Mouse (Mus musculus) CH12.LX (cell line): ENCODE data around the gene Olfr1231. TPM values are rescaled to one million over a fixed set of nuclear protein-coding genes. Genes with fewer than 3 reads are reported as not detected.

ENCODE experiments used
- DNase-seq: peaks from one replicate; pipeline ENCODE4 v3.0.0-alpha.2; 2013; ENCODE audit errors: extremely low read depth
- H3K27ac ChIP-seq: 2 replicates; pipeline ENCODE4 v1.5.1; 2012; ENCODE audit warnings: low read depth, mild to moderate bottlenecking, control low read depth, moderate library complexity; ENCODE audit not compliant: insufficient read depth
- H3K27me3 ChIP-seq: replicated peaks from 2 replicates; pipeline ENCODE3; 2012; ENCODE audit warnings: inconsistent platforms
- H3K36me3 ChIP-seq, 2 experiments: replicated peaks in 1 of 2; 2 replicates each; pipeline versions ENCODE3 to v1.6.1; 2012; ENCODE audit warnings: inconsistent platforms in 1 of 2, low read length in 1 of 2, mild to moderate bottlenecking in 1 of 2, mixed read lengths in 1 of 2, moderate library complexity in 1 of 2; ENCODE audit not compliant: control insufficient read depth in 1 of 2, insufficient read depth in 1 of 2
- H3K4me1 ChIP-seq, 2 experiments: 2 replicates each; pipeline ENCODE4 v1.6.1; 2012; ENCODE audit warnings: inconsistent platforms in 1 of 2, moderate library complexity in 1 of 2; ENCODE audit not compliant: insufficient read depth in 2 of 2, control insufficient read depth in 1 of 2
- H3K4me2 ChIP-seq: 2 replicates; pipeline ENCODE4 v1.6.1; 2012; ENCODE audit warnings: low read depth, mild to moderate bottlenecking, control low read depth; ENCODE audit not compliant: poor library complexity, insufficient read depth, severe bottlenecking
- H3K4me3 ChIP-seq, 3 experiments: fragments of 150-350 bp in 1 of 3; sonication (generic) in 1 of 3; replicated peaks in 1 of 3; 2 replicates each; pipeline versions ENCODE3 to v1.5.1; 2011 to 2012; ENCODE audit warnings: low read depth in 2 of 3, low read length in 2 of 3, mild to moderate bottlenecking in 2 of 3, moderate library complexity in 2 of 3, control low read depth in 1 of 3, improper control_type of control experiment in 1 of 3, inconsistent platforms in 1 of 3, mixed read lengths in 1 of 3; ENCODE audit not compliant: poor library complexity in 1 of 3
- H3K79me2 ChIP-seq: replicated peaks from 2 replicates; pipeline ENCODE4 v1.6.1; 2012; ENCODE audit warnings: mild to moderate bottlenecking, moderate library complexity; ENCODE audit not compliant: control insufficient read depth, poor library complexity, insufficient read depth, severe bottlenecking; ENCODE audit errors: extremely low read depth
- H3K9ac ChIP-seq: 2 replicates; pipeline ENCODE4 v1.6.1; 2012; ENCODE audit warnings: low read depth, mild to moderate bottlenecking, control low read depth, moderate library complexity; ENCODE audit not compliant: insufficient read depth
- H3K9me3 ChIP-seq: replicated peaks from 2 replicates; pipeline ENCODE3; 2012; ENCODE audit warnings: low read length, inconsistent platforms, mixed read lengths
- EP300 ChIP-seq: IDR thresholded peaks from 2 replicates; pipeline ENCODE4 v1.6.1; 2011; ENCODE audit warnings: low read length, improper control_type of control experiment
- GABPA ChIP-seq: IDR thresholded peaks from 2 replicates; pipeline ENCODE4 v1.6.1; 2012; ENCODE audit warnings: low read depth, low read length, improper control_type of control experiment, inconsistent platforms; ENCODE audit not compliant: insufficient replicate concordance
- MAX ChIP-seq: IDR thresholded peaks from 2 replicates; pipeline ENCODE4 v1.6.1; 2011; ENCODE audit warnings: low read length, improper control_type of control experiment
- MAZ ChIP-seq: IDR thresholded peaks from 2 replicates; pipeline ENCODE4 v1.6.1; 2012; ENCODE audit warnings: low read depth, mild to moderate bottlenecking, inconsistent platforms, low read length, improper control_type of control experiment, moderate library complexity
- MYC ChIP-seq: IDR thresholded peaks from 2 replicates; pipeline ENCODE4 v1.6.1; 2011; ENCODE audit warnings: low read depth, mild to moderate bottlenecking, improper control_type of control experiment, low read length
- PAX5 ChIP-seq: IDR thresholded peaks from 2 replicates; pipeline ENCODE4 v1.6.1; 2012; ENCODE audit warnings: low read length, inconsistent platforms, mixed read lengths
- POLR2A ChIP-seq: IDR thresholded peaks from 2 replicates; pipeline ENCODE4 v1.6.1; 2011; ENCODE audit warnings: low read depth, mild to moderate bottlenecking, improper control_type of control experiment, low read length
- RAD21 ChIP-seq: IDR thresholded peaks from 2 replicates; pipeline ENCODE4 v1.6.1; 2011; ENCODE audit warnings: low read depth, mild to moderate bottlenecking, low read length, improper control_type of control experiment, moderate library complexity
- TCF12 ChIP-seq: IDR thresholded peaks from 2 replicates; pipeline ENCODE4 v1.6.1; 2014; ENCODE audit warnings: low read depth, mild to moderate bottlenecking, inconsistent platforms, low read length, improper control_type of control experiment
- USF2 ChIP-seq: conservative IDR thresholded peaks from 2 replicates; pipeline ENCODE4 v1.6.1; 2011; ENCODE audit warnings: low read depth, low read length, improper control_type of control experiment
- ZMIZ1 ChIP-seq: IDR thresholded peaks from 2 replicates; pipeline ENCODE4 v1.6.1; 2012; ENCODE audit warnings: low read depth, mild to moderate bottlenecking, inconsistent platforms, low read length, improper control_type of control experiment
- ZNF384 ChIP-seq: IDR thresholded peaks from 2 replicates; pipeline ENCODE4 v1.6.1; 2012; ENCODE audit warnings: low read depth, low read length, improper control_type of control experiment, inconsistent platforms
- dilution Hi-C: fragments of 300-500 bp; cut with MboI; formaldehyde crosslinking; loops from 2 replicates; pipeline ENCODE4 v1.14.3; 2020; ENCODE audit warnings: low sequenced_read_pairs; ENCODE audit not compliant: extremely low pct_unique_long_range_greater_than_20kb, extremely low pct_ligation_motif_present
- in situ Hi-C: fragments of 300-500 bp; cut with MboI; formaldehyde crosslinking; loops from 3 replicates; pipeline ENCODE4 v1.14.3; 2019; ENCODE audit warnings: low sequenced_read_pairs, low pct_ligation_motif_present, low pct_unique_long_range_greater_than_20kb, mixed read lengths
- polyA plus RNA-seq: library from polyadenylated mRNA; unstranded; fragments of >175 nt; gene quantifications from 2 replicates; pipeline ENCODE4 v1.2.1, GENCODE M21; 2012; ENCODE audit warnings: low read depth; ENCODE audit not compliant: insufficient read length
- total RNA-seq, 2 experiments: library from RNA; depleted of rRNA; stranded (reverse); fragments of 300-350 nt in 1 of 2; fragments of >200 nt in 1 of 2; gene quantifications; 2 replicates each; pipeline ENCODE4 v1.2.3; 2012 to 2014

Gene Olfr1231
- total and polyA plus RNA-seq, 3 experiments: not detected

- no peak within 1 kb of the TSS for H3K4me2 ChIP-seq
- DNase-seq: no peak
- H3K4me1 ChIP-seq: no peaks in the 10 kb centered on the region
- no peaks in the 10 kb centered on the region for H3K36me3 ChIP-seq
- no peaks in the 10 kb centered on the region for H3K79me2 ChIP-seq
- no peak within 1 kb of the TSS for H3K4me3 ChIP-seq
- no peak within 1 kb of the TSS for H3K27ac ChIP-seq
- no peaks in the 10 kb centered on the region for H3K27me3 ChIP-seq
- peaks cover 12% of the 10 kb centered on the region for H3K9me3 ChIP-seq
- in situ Hi-C loops: no loop called here
- dilution Hi-C loops: no loop called here
- no peak within 1 kb of the TSS for H3K9ac ChIP-seq
- no peak for TF ChIP-seq ZMIZ1
- TF ChIP-seq RAD21: no peak
- no peak for TF ChIP-seq ZNF384
- no peak for TF ChIP-seq USF2
- TF ChIP-seq, all 38 proteins: peak for 0
Observed at GRCm38 (mm10) chr2:89287914-89288313, 19.0 kb downstream of the Olfr1231 start, which contains the start of gene Olfr1229. Gene Olfr1229, minus strand, starts transcription at chr2:89288014.

- no peak for TF ChIP-seq PAX5
- TF ChIP-seq MAZ: no peak
- TF ChIP-seq MAX: no peak
- TF ChIP-seq POLR2A: no peak
- no peak for TF ChIP-seq ZMIZ1
- TF ChIP-seq EP300: no peak
- no peak for TF ChIP-seq MYC
- no peak for TF ChIP-seq TCF12
- TF ChIP-seq RAD21: no peak
- TF ChIP-seq GABPA: no peak
- H3K36me3 ChIP-seq: no peaks in the 10 kb centered on the region
- in situ Hi-C loops: no loop called here
- H3K27me3 ChIP-seq: no peaks in the 10 kb centered on the region
- DNase-seq: no peak
- no peak within 1 kb of the TSS for H3K4me3 ChIP-seq
- H3K4me2 ChIP-seq: no peak within 1 kb of the TSS
- dilution Hi-C loops: no loop called here
- no peaks in the 10 kb centered on the region for H3K4me1 ChIP-seq
- H3K9ac ChIP-seq: no peak within 1 kb of the TSS
- peaks cover 24% of the 10 kb centered on the region for H3K9me3 ChIP-seq
- H3K27ac ChIP-seq: no peak within 1 kb of the TSS
- no peaks in the 10 kb centered on the region for H3K79me2 ChIP-seq
Observed at GRCm38 (mm10) chr2:89253962-89254361, 52.9 kb downstream of the Olfr1231 start, which contains the start of gene Olfr1228. Gene Olfr1228, minus strand, starts transcription at chr2:89254062.

Other genes starting within 250 kb of the Olfr1231 start
Only the 20 nearest of the 21 such genes appear.
- gene Olfr1219, start 223.6 kb downstream of the Olfr1231 start, total RNA-seq (2012; rRNA removed): not detected in 2 replicates
- not detected in 2 replicates for gene Olfr1219, start 223.6 kb downstream of the Olfr1231 start, total RNA-seq (2014; rRNA removed)
- not detected in 2 replicates for gene Olfr1219, start 223.6 kb downstream of the Olfr1231 start, polyA plus RNA-seq
- not detected in 2 replicates for gene Olfr1220, start 200.2 kb downstream of the Olfr1231 start, total RNA-seq (2012; rRNA removed)
- not detected in 2 replicates for gene Olfr1220, start 200.2 kb downstream of the Olfr1231 start, total RNA-seq (2014; rRNA removed)
- not detected in 2 replicates for gene Olfr1220, start 200.2 kb downstream of the Olfr1231 start, polyA plus RNA-seq
- not detected in 2 replicates for gene Olfr1221, start 189.8 kb downstream of the Olfr1231 start, total RNA-seq (2012; rRNA removed)
- not detected in 2 replicates for gene Olfr1221, start 189.8 kb downstream of the Olfr1231 start, total RNA-seq (2014; rRNA removed)
- not detected in 2 replicates for gene Olfr1221, start 189.8 kb downstream of the Olfr1231 start, polyA plus RNA-seq
- gene Olfr1222, start 174.0 kb downstream of the Olfr1231 start, total RNA-seq (2012; rRNA removed): not detected in 2 replicates
- not detected in 2 replicates for gene Olfr1222, start 174.0 kb downstream of the Olfr1231 start, total RNA-seq (2014; rRNA removed)
- not detected in 2 replicates for gene Olfr1222, start 174.0 kb downstream of the Olfr1231 start, polyA plus RNA-seq
- gene Olfr1223, start 155.5 kb downstream of the Olfr1231 start, total RNA-seq (2012; rRNA removed): not detected in 2 replicates
- not detected in 2 replicates for gene Olfr1223, start 155.5 kb downstream of the Olfr1231 start, total RNA-seq (2014; rRNA removed)
- not detected in 2 replicates for gene Olfr1223, start 155.5 kb downstream of the Olfr1231 start, polyA plus RNA-seq
- not detected in 2 replicates for gene Olfr1224-ps1, start 143.0 kb downstream of the Olfr1231 start, total RNA-seq (2012; rRNA removed)
- not detected in 2 replicates for gene Olfr1224-ps1, start 143.0 kb downstream of the Olfr1231 start, total RNA-seq (2014; rRNA removed)
- gene Olfr1224-ps1, start 143.0 kb downstream of the Olfr1231 start, polyA plus RNA-seq: not detected in 2 replicates
- not detected in 2 replicates for gene Olfr1225, start 132.4 kb downstream of the Olfr1231 start, total RNA-seq (2012; rRNA removed)
- not detected in 2 replicates for gene Olfr1225, start 132.4 kb downstream of the Olfr1231 start, total RNA-seq (2014; rRNA removed)
- gene Olfr1225, start 132.4 kb downstream of the Olfr1231 start, polyA plus RNA-seq: not detected in 2 replicates
- gene Olfr1226, start 107.0 kb downstream of the Olfr1231 start, total RNA-seq (2012; rRNA removed): not detected in 2 replicates
- not detected in 2 replicates for gene Olfr1226, start 107.0 kb downstream of the Olfr1231 start, total RNA-seq (2014; rRNA removed)
- gene Olfr1226, start 107.0 kb downstream of the Olfr1231 start, polyA plus RNA-seq: not detected in 2 replicates
- not detected in 2 replicates for gene Olfr1228, start 53.0 kb downstream of the Olfr1231 start, total RNA-seq (2012; rRNA removed)
- gene Olfr1228, start 53.0 kb downstream of the Olfr1231 start, total RNA-seq (2014; rRNA removed): not detected in 2 replicates
- gene Olfr1228, start 53.0 kb downstream of the Olfr1231 start, polyA plus RNA-seq: not detected in 2 replicates
- not detected in 2 replicates for gene Olfr1229, start 19.1 kb downstream of the Olfr1231 start, total RNA-seq (2012; rRNA removed)
- not detected in 2 replicates for gene Olfr1229, start 19.1 kb downstream of the Olfr1231 start, total RNA-seq (2014; rRNA removed)
- not detected in 2 replicates for gene Olfr1229, start 19.1 kb downstream of the Olfr1231 start, polyA plus RNA-seq
- not detected in 2 replicates for gene Olfr1230, start 9.8 kb downstream of the Olfr1231 start, total RNA-seq (2012; rRNA removed)
- not detected in 2 replicates for gene Olfr1230, start 9.8 kb downstream of the Olfr1231 start, total RNA-seq (2014; rRNA removed)
- not detected in 2 replicates for gene Olfr1230, start 9.8 kb downstream of the Olfr1231 start, polyA plus RNA-seq
- gene Olfr1232, start 22.6 kb upstream of the Olfr1231 start, total RNA-seq (2012; rRNA removed): not detected in 2 replicates
- gene Olfr1232, start 22.6 kb upstream of the Olfr1231 start, total RNA-seq (2014; rRNA removed): not detected in 2 replicates
- gene Olfr1232, start 22.6 kb upstream of the Olfr1231 start, polyA plus RNA-seq: not detected in 2 replicates
- gene Olfr1233, start 35.3 kb upstream of the Olfr1231 start, total RNA-seq (2012; rRNA removed): not detected in 2 replicates
- gene Olfr1233, start 35.3 kb upstream of the Olfr1231 start, total RNA-seq (2014; rRNA removed): not detected in 2 replicates
- not detected in 2 replicates for gene Olfr1233, start 35.3 kb upstream of the Olfr1231 start, polyA plus RNA-seq
- gene Olfr1234, start 57.8 kb upstream of the Olfr1231 start, total RNA-seq (2012; rRNA removed): not detected in 2 replicates
- gene Olfr1234, start 57.8 kb upstream of the Olfr1231 start, total RNA-seq (2014; rRNA removed): not detected in 2 replicates
- gene Olfr1234, start 57.8 kb upstream of the Olfr1231 start, polyA plus RNA-seq: not detected in 2 replicates
- gene Olfr1238, start 102.6 kb upstream of the Olfr1231 start, total RNA-seq (2012; rRNA removed): not detected in 2 replicates
- gene Olfr1238, start 102.6 kb upstream of the Olfr1231 start, total RNA-seq (2014; rRNA removed): not detected in 2 replicates
- not detected in 2 replicates for gene Olfr1238, start 102.6 kb upstream of the Olfr1231 start, polyA plus RNA-seq
- gene Olfr1239, start 113.3 kb upstream of the Olfr1231 start, total RNA-seq (2012; rRNA removed): not detected in 2 replicates
- gene Olfr1239, start 113.3 kb upstream of the Olfr1231 start, total RNA-seq (2014; rRNA removed): not detected in 2 replicates
- not detected in 2 replicates for gene Olfr1239, start 113.3 kb upstream of the Olfr1231 start, polyA plus RNA-seq
- not detected in 2 replicates for gene Olfr1240, start 135.9 kb upstream of the Olfr1231 start, total RNA-seq (2012; rRNA removed)
- not detected in 2 replicates for gene Olfr1240, start 135.9 kb upstream of the Olfr1231 start, total RNA-seq (2014; rRNA removed)
- not detected in 2 replicates for gene Olfr1240, start 135.9 kb upstream of the Olfr1231 start, polyA plus RNA-seq
- gene Olfr1241, start 180.1 kb upstream of the Olfr1231 start, total RNA-seq (2012; rRNA removed): not detected in 2 replicates
- gene Olfr1241, start 180.1 kb upstream of the Olfr1231 start, total RNA-seq (2014; rRNA removed): not detected in 2 replicates
- not detected in 2 replicates for gene Olfr1241, start 180.1 kb upstream of the Olfr1231 start, polyA plus RNA-seq
- not detected in 2 replicates for gene Olfr1242, start 191.3 kb upstream of the Olfr1231 start, total RNA-seq (2012; rRNA removed)
- not detected in 2 replicates for gene Olfr1242, start 191.3 kb upstream of the Olfr1231 start, total RNA-seq (2014; rRNA removed)
- not detected in 2 replicates for gene Olfr1242, start 191.3 kb upstream of the Olfr1231 start, polyA plus RNA-seq
- gene Olfr1243, start 224.4 kb upstream of the Olfr1231 start, total RNA-seq (2012; rRNA removed): not detected in 2 replicates
- gene Olfr1243, start 224.4 kb upstream of the Olfr1231 start, total RNA-seq (2014; rRNA removed): not detected in 2 replicates
- not detected in 2 replicates for gene Olfr1243, start 224.4 kb upstream of the Olfr1231 start, polyA plus RNA-seq